Mouse (Mus musculus) forebrain, embryonic 10.5 days (tissue): ENCODE results near the gene Atp5b. TPM values are rescaled to one million over a fixed set of nuclear protein-coding genes. Genes with fewer than 3 reads are reported as not detected.

Experiments
- DNase-seq: peaks from one replicate; pipeline ENCODE4 v3.0.0-alpha.2; 2017; ENCODE audit warnings: low spot score; ENCODE audit errors: extremely low spot score
- H3K27ac ChIP-seq: fragments of 300-500 bp; sonication (generic); 2 replicates; pipeline ENCODE4 v1.5.1; 2016; ENCODE audit warnings: mild to moderate bottlenecking
- H3K27me3 ChIP-seq: fragments of 300-500 bp; sonication (generic); 2 replicates; pipeline ENCODE4 v1.6.1; 2016; ENCODE audit warnings: mild to moderate bottlenecking; ENCODE audit not compliant: poor library complexity, severe bottlenecking
- H3K36me3 ChIP-seq: fragments of 300-500 bp; sonication (generic); replicated peaks from 2 replicates; pipeline ENCODE4 v1.6.1; 2016; ENCODE audit warnings: mild to moderate bottlenecking, moderate library complexity
- H3K4me1 ChIP-seq: fragments of 300-500 bp; sonication (generic); 2 replicates; pipeline ENCODE4 v1.6.1; 2016
- H3K4me3 ChIP-seq: fragments of 300-500 bp; sonication (generic); 2 replicates; pipeline ENCODE4 v1.5.1; 2016; ENCODE audit warnings: mild to moderate bottlenecking, moderate library complexity
- H3K9me3 ChIP-seq: fragments of 300-500 bp; sonication (generic); 2 replicates; pipeline ENCODE4 v1.6.1; 2016; ENCODE audit warnings: mild to moderate bottlenecking, moderate library complexity
- WGBS: fragments of 180-500 bp; shearing (Covaris S2); methylation state at CpG from one replicate; pipeline ENCODE4 v1.1.7; 2016; 5-methylcytosine and 5-hydroxymethylcytosine counted together
- polyA plus RNA-seq: library from polyadenylated mRNA; unstranded; fragments of >200 nt; fragmentation: Nextera tagmentation; extraction: Ambion mirVana; gene quantifications from 2 replicates; pipeline ENCODE4 v1.2.1, GENCODE M21; 2016

Atp5b gene
- polyA plus RNA-seq: 2,314 and 2,329 TPM in 2 replicates

GRCm38 (mm10) chr10:128082880-128083421 lies at the start of gene Atp5b:
Atp5b (plus strand) TSS chr10:128083273.
- H3K9me3 ChIP-seq: no peaks in the 10 kb centered on the region
- 0% methylated on average over 34 of the region's 34 CpGs for WGBS
- peak; percentile 93 for DNase-seq
- peak within 1 kb of the TSS; percentile 98 for H3K4me3 ChIP-seq
- peaks cover 44% of the 10 kb centered on the region for H3K36me3 ChIP-seq
- H3K27me3 ChIP-seq: no peaks in the 10 kb centered on the region
- peak within 1 kb of the TSS; percentile 98 for H3K27ac ChIP-seq
- peaks cover 22% of the 10 kb centered on the region for H3K4me1 ChIP-seq

DNA sequence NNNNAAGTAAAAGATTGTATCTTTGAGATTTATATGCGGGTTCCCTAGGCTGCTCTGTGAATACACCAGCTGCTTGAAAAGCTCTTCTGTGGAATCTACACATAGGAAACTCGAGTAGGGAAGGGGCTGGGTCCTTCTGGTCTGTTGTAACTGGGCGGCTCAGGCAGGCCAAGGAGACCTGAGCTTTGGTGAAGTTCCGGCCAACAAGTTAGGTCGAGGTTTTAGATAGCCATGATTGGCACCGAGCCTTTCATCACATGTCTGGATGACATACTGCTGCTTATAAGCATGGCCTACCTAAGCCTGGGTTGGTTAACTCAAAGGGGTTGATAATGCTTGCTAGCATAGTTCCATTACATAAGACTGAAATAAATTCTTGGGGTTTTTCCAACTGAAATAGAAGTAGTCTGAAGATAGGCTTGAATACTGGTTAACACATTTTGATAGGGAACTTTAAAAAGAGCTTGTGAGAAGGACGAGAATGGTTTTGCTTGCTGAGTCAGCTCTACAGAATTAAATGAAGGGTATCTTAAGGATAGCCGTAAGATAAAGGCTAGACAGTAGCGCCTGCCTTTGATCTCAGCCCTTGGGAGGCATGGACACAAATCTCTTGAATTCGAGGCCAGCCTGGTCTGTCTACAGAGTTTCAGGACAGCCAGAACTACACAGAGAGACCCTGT lies 46.2 kb upstream of the Atp5b start:
- H3K27me3 ChIP-seq: no peaks in the 10 kb centered on the region
- peak; percentile 35 for DNase-seq
- no peaks in the 10 kb centered on the region for H3K9me3 ChIP-seq
- H3K4me1 ChIP-seq: peaks cover 50% of the 10 kb centered on the region
- peak overlapping the region; percentile 99 for H3K27ac ChIP-seq
- 12% methylated on average over 10 of the region's 10 CpGs for WGBS
- H3K4me3 ChIP-seq: peak overlapping the region; percentile 99
- H3K36me3 ChIP-seq: peaks cover 53% of the 10 kb centered on the region

- H3K27me3 ChIP-seq: no peaks in the 10 kb centered on the region
- H3K4me3 ChIP-seq: peak overlapping the region; percentile 99
- H3K4me1 ChIP-seq: peaks cover 58% of the 10 kb centered on the region
- 67% methylated on average over 3 of the region's 3 CpGs for WGBS
- H3K27ac ChIP-seq: no peak overlapping the region
- H3K9me3 ChIP-seq: no peaks in the 10 kb centered on the region
- H3K36me3 ChIP-seq: peaks cover 62% of the 10 kb centered on the region
- no peak for DNase-seq
Observed at GRCm38 (mm10) chr10:128037921-128038320, 45.2 kb upstream of the Atp5b start.

- Histone ChIP-seq H3K4me3 (peak overlapping the region; percentile 2; the same call in 1 of the 2 replicates), H3K27ac (peak overlapping the region; percentile 26; the same call in 1 of the 2 replicates), H3K4me1 (peaks cover 69% of the 10 kb centered on the region), H3K36me3 (peaks cover 75% of the 10 kb centered on the region), H3K9me3 (no peaks in the 10 kb centered on the region), H3K27me3 (no peaks in the 10 kb centered on the region)
- WGBS: 72% methylated on average over 5 of the region's 5 CpGs
- DNase-seq: no peak
Observed at GRCm38 (mm10) chr10:128039167-128039566, 43.9 kb upstream of the Atp5b start.

- peaks cover 82% of the 10 kb centered on the region for H3K36me3 ChIP-seq
- no peak for DNase-seq
- H3K9me3 ChIP-seq: no peaks in the 10 kb centered on the region
- H3K27ac ChIP-seq: no peak overlapping the region
- H3K4me1 ChIP-seq: peaks cover 71% of the 10 kb centered on the region
- 77% methylated on average over 3 of the region's 3 CpGs for WGBS
- H3K27me3 ChIP-seq: no peaks in the 10 kb centered on the region
- no peak overlapping the region for H3K4me3 ChIP-seq
Observed at GRCm38 (mm10) chr10:128039858-128040257, 43.2 kb upstream of the Atp5b start.

GRCm38 (mm10) chr10:128040293-128040692 lies 42.8 kb upstream of the Atp5b start:
- Histone ChIP-seq H3K4me3 (peak overlapping the region; percentile 6), H3K36me3 (peaks cover 86% of the 10 kb centered on the region), H3K27ac (no peak overlapping the region), H3K27me3 (no peaks in the 10 kb centered on the region), H3K9me3 (no peaks in the 10 kb centered on the region), H3K4me1 (peaks cover 70% of the 10 kb centered on the region)
- no peak for DNase-seq
- WGBS: 94% methylated on average over 5 of the region's 5 CpGs

DNA sequence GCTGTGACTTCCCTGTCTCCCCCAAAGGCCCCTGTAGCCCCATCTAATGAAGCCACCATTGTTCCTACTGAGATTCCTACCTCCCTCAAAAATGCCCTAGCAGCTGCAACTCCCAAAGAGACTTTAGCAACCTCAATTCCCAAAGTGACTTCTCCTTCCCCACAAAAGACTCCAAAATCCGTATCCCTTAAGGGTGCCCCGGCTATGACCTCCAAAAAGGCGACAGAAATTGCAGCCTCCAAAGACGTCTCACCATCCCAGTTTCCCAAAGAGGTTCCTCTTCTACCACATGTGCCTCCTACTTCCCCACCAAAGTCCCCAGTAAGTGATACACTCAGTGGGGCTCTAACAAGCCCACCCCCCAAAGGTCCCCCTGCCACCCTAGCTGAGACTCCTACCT lies 41.4 kb upstream of the Atp5b start:
- 84% methylated on average over 4 of the region's 4 CpGs for WGBS
- H3K9me3 ChIP-seq: no peaks in the 10 kb centered on the region
- no peak overlapping the region for H3K27ac ChIP-seq
- no peaks in the 10 kb centered on the region for H3K27me3 ChIP-seq
- no peak overlapping the region for H3K4me3 ChIP-seq
- peaks cover 99% of the 10 kb centered on the region for H3K36me3 ChIP-seq
- H3K4me1 ChIP-seq: peaks cover 69% of the 10 kb centered on the region
- DNase-seq: no peak

- H3K36me3 ChIP-seq: peaks cover 99% of the 10 kb centered on the region
- H3K9me3 ChIP-seq: no peaks in the 10 kb centered on the region
- DNase-seq: no peak
- no peak overlapping the region for H3K27ac ChIP-seq
- no peaks in the 10 kb centered on the region for H3K27me3 ChIP-seq
- peaks cover 61% of the 10 kb centered on the region for H3K4me1 ChIP-seq
- 90% methylated on average over 3 of the region's 3 CpGs for whole genome bisulfite sequencing
- H3K4me3 ChIP-seq: no peak overlapping the region
Observed at GRCm38 (mm10) chr10:128042466-128042865, 40.6 kb upstream of the Atp5b start.

GRCm38 (mm10) chr10:128043041-128043835 lies 39.8 kb upstream of the Atp5b start:
- DNase-seq: no peak
- peaks cover 100% of the 10 kb centered on the region for H3K36me3 ChIP-seq
- H3K27me3 ChIP-seq: no peaks in the 10 kb centered on the region
- WGBS: 85% methylated on average over 3 of the region's 3 CpGs
- peaks cover 53% of the 10 kb centered on the region for H3K4me1 ChIP-seq
- H3K4me3 ChIP-seq: no peak overlapping the region
- H3K9me3 ChIP-seq: no peaks in the 10 kb centered on the region
- H3K27ac ChIP-seq: 0 out of 2 replicates have a peak overlapping the region, but pooled peaks have one; percentile 0

- Histone ChIP-seq H3K27ac (no peak overlapping the region), H3K36me3 (peaks cover 88% of the 10 kb centered on the region), H3K27me3 (no peaks in the 10 kb centered on the region), H3K4me1 (peaks cover 15% of the 10 kb centered on the region), H3K9me3 (no peaks in the 10 kb centered on the region), H3K4me3 (no peak overlapping the region)
- WGBS: 96% methylated on average over 8 of the region's 8 CpGs
- DNase-seq: no peak
Observed at GRCm38 (mm10) chr10:128048157-128048556, 34.9 kb upstream of the Atp5b start.

- Histone ChIP-seq H3K27me3 (no peaks in the 10 kb centered on the region), H3K36me3 (peaks cover 72% of the 10 kb centered on the region), H3K27ac (no peak overlapping the region), H3K4me1 (peaks cover 1% of the 10 kb centered on the region; the same call in 1 of the 2 replicates), H3K9me3 (no peaks in the 10 kb centered on the region), H3K4me3 (no peak overlapping the region)
- no peak for DNase-seq
- WGBS: 97% methylated on average over 2 of the region's 2 CpGs
Observed at GRCm38 (mm10) chr10:128049741-128050140, 33.3 kb upstream of the Atp5b start.

DNA sequence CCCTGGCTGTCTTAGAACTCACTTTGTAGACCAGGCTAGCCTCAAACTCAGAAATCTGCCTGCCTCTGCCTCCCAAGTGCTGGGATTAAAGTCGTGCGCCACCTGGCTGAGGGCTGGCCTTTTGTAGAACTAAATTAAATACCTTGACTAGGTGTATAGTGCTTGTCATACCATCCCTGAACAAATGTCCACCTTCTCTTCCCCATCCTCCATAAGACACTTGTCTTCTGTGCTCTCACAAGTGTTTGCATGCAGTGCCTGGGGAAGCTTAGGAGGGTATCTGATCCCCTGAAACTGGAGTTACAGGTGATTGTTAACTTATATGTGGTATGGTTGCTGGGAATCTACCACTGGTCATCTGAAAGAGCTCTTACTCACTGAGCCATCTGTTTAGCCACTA lies 32.7 kb upstream of the Atp5b start:
- Histone ChIP-seq H3K27ac (no peak overlapping the region), H3K36me3 (peaks cover 66% of the 10 kb centered on the region)
- WGBS: 83% methylated on average over 2 of the region's 2 CpGs

DNA sequence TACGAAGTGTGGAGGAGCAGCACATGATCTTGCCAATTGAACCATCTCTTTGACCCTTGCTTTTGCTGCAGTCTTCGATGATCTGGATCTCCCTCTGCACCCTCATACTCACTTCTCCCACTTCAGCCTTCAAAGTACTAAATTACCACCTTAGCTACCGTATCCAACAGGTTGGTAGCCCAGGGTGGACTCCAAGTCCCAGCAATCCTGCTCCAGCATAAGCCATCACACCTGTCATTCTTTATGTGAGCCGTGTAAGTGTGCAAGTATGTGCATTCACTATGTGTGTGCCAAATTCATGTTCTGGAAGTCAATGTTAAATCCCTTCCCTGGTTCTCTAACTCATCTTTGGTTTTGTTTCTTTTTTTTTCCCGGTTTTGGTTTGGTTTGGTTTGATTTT lies 31.5 kb upstream of the Atp5b start:
- peaks cover 53% of the 10 kb centered on the region for H3K36me3 ChIP-seq
- no peak overlapping the region for H3K4me3 ChIP-seq
- H3K27ac ChIP-seq: no peak overlapping the region
- H3K9me3 ChIP-seq: no peaks in the 10 kb centered on the region
- WGBS: 95% methylated on average over 5 of the region's 5 CpGs
- DNase-seq: no peak
- H3K4me1 ChIP-seq: no peaks in the 10 kb centered on the region
- H3K27me3 ChIP-seq: no peaks in the 10 kb centered on the region

More for the DNA sequence above, 32.7 kb upstream of the Atp5b start:
- no peaks in the 10 kb centered on the region for H3K9me3 ChIP-seq
- no peaks in the 10 kb centered on the region for H3K27me3 ChIP-seq
- H3K4me1 ChIP-seq: no peaks in the 10 kb centered on the region
- H3K4me3 ChIP-seq: no peak overlapping the region
- no peak for DNase-seq
